Mouse (Mus musculus): ENCODE measurements around the gene Frmpd2. TPM values are rescaled to one million over a fixed set of nuclear protein-coding genes. Genes with fewer than 3 reads are reported as not detected.

Gene Frmpd2
- polyA plus RNA-seq, 1 experiment = 0.36 TPM

- no peaks in the 10 kb centered on the region for H3K4me1 ChIP-seq (ENCODE audit: control insufficient read depth, insufficient read depth, low read length)
- H3K4me3 ChIP-seq (replicated peaks; ENCODE audit: insufficient read depth, low read depth, low read length) = no peak overlapping the region
- WGBS = 30% methylated on average over 15 of the region's 15 CpGs
- DNase-seq = no peak
- no peaks in the 10 kb centered on the region for H3K27me3 ChIP-seq (ENCODE audit: control insufficient read depth, insufficient read depth, low read length)
- H3K27ac ChIP-seq (ENCODE audit: insufficient read depth, low read length) = no peak overlapping the region
- TF ChIP-seq POLR2A (IDR thresholded peaks at IDR 0.05; ENCODE audit: borderline replicate concordance, insufficient read depth, low read length) (no peak), CTCF (IDR thresholded peaks at IDR 0.05; ENCODE audit: borderline replicate concordance, insufficient read depth, low read depth, low read length) (no peak)
Measured at GRCm38 (mm10) chr14:33487805-33488550, 16.5 kb downstream of the Frmpd2 start.

GRCm38 (mm10) chr14:33495226-33495625 is 23.7 kb downstream of the Frmpd2 start:
- no peak overlapping the region for H3K4me3 ChIP-seq (replicated peaks; ENCODE audit: insufficient read depth, low read depth, low read length)
- no peak for TF ChIP-seq CTCF (IDR thresholded peaks at IDR 0.05; ENCODE audit: borderline replicate concordance, insufficient read depth, low read depth, low read length)
- TF ChIP-seq POLR2A (IDR thresholded peaks at IDR 0.05; ENCODE audit: borderline replicate concordance, insufficient read depth, low read length) = no peak
- H3K27me3 ChIP-seq (ENCODE audit: control insufficient read depth, insufficient read depth, low read length) = no peaks in the 10 kb centered on the region
- no peak overlapping the region for H3K27ac ChIP-seq (ENCODE audit: insufficient read depth, low read length)
- WGBS = 86% methylated on average over 4 of the region's 4 CpGs
- H3K4me1 ChIP-seq (ENCODE audit: control insufficient read depth, insufficient read depth, low read length) = no peaks in the 10 kb centered on the region
- DNase-seq = no peak

GRCm38 (mm10) chr14:33497418-33497817 is 25.9 kb downstream of the Frmpd2 start:
- no peak for DNase-seq
- TF ChIP-seq CTCF (IDR thresholded peaks at IDR 0.05; ENCODE audit: borderline replicate concordance, insufficient read depth, low read depth, low read length) (no peak), POLR2A (IDR thresholded peaks at IDR 0.05; ENCODE audit: borderline replicate concordance, insufficient read depth, low read length) (no peak)

GRCm38 (mm10) chr14:33498849-33499248 is 27.4 kb downstream of the Frmpd2 start:
- 80% methylated on average over 3 of the region's 3 CpGs for WGBS
- Histone ChIP-seq H3K4me1 (ENCODE audit: control insufficient read depth, insufficient read depth, low read length) (no peaks in the 10 kb centered on the region; the same call in 1 of the 2 replicates), H3K27me3 (ENCODE audit: control insufficient read depth, insufficient read depth, low read length) (no peaks in the 10 kb centered on the region), H3K27ac (ENCODE audit: insufficient read depth, low read length) (no peak overlapping the region), H3K4me3 (replicated peaks; ENCODE audit: insufficient read depth, low read depth, low read length) (no peak overlapping the region)
- no peak for TF ChIP-seq CTCF (IDR thresholded peaks at IDR 0.05; ENCODE audit: borderline replicate concordance, insufficient read depth, low read depth, low read length)
- TF ChIP-seq POLR2A (IDR thresholded peaks at IDR 0.05; ENCODE audit: borderline replicate concordance, insufficient read depth, low read length) = no peak
- no peak for DNase-seq

More at GRCm38 (mm10) chr14:33497418-33497817, 25.9 kb downstream of the Frmpd2 start:
- H3K27me3 ChIP-seq (ENCODE audit: control insufficient read depth, insufficient read depth, low read length) = no peaks in the 10 kb centered on the region
- H3K27ac ChIP-seq (ENCODE audit: insufficient read depth, low read length) = no peak overlapping the region
- 52% methylated on average over 5 of the region's 5 CpGs for WGBS
- no peak overlapping the region for H3K4me3 ChIP-seq (replicated peaks; ENCODE audit: insufficient read depth, low read depth, low read length)
- H3K4me1 ChIP-seq (ENCODE audit: control insufficient read depth, insufficient read depth, low read length) = no peaks in the 10 kb centered on the region; the same call in 1 of the 2 replicates

GRCm38 (mm10) chr14:33500631-33501030 is 29.1 kb downstream of the Frmpd2 start:
- TF ChIP-seq CTCF (IDR thresholded peaks at IDR 0.05; ENCODE audit: borderline replicate concordance, insufficient read depth, low read depth, low read length) = no peak
- TF ChIP-seq POLR2A (IDR thresholded peaks at IDR 0.05; ENCODE audit: borderline replicate concordance, insufficient read depth, low read length) = no peak
- H3K4me3 ChIP-seq (replicated peaks; ENCODE audit: insufficient read depth, low read depth, low read length) = no peak overlapping the region
- no peaks in the 10 kb centered on the region; the same call in 1 of the 2 replicates for H3K4me1 ChIP-seq (ENCODE audit: control insufficient read depth, insufficient read depth, low read length)
- H3K27ac ChIP-seq (ENCODE audit: insufficient read depth, low read length) = no peak overlapping the region
- no peak for DNase-seq
- 33% methylated on average over 10 of the region's 10 CpGs for WGBS
- H3K27me3 ChIP-seq (ENCODE audit: control insufficient read depth, insufficient read depth, low read length) = no peaks in the 10 kb centered on the region

GRCm38 (mm10) chr14:33503311-33503710 is 31.8 kb downstream of the Frmpd2 start:
- no peaks in the 10 kb centered on the region; the same call in 1 of the 2 replicates for H3K4me1 ChIP-seq (ENCODE audit: control insufficient read depth, insufficient read depth, low read length)
- no peak overlapping the region for H3K27ac ChIP-seq (ENCODE audit: insufficient read depth, low read length)
- no peaks in the 10 kb centered on the region for H3K27me3 ChIP-seq (ENCODE audit: control insufficient read depth, insufficient read depth, low read length)
- 81% methylated on average over 9 of the region's 9 CpGs for WGBS
- DNase-seq = no peak
- H3K4me3 ChIP-seq (replicated peaks; ENCODE audit: insufficient read depth, low read depth, low read length) = no peak overlapping the region
- TF ChIP-seq POLR2A (IDR thresholded peaks at IDR 0.05; ENCODE audit: borderline replicate concordance, insufficient read depth, low read length) (no peak), CTCF (IDR thresholded peaks at IDR 0.05; ENCODE audit: borderline replicate concordance, insufficient read depth, low read depth, low read length) (no peak)

- DNase-seq = peak in 1 of 2 experiments; percentile 11
- TF ChIP-seq POLR2A (IDR thresholded peaks at IDR 0.05; ENCODE audit: borderline replicate concordance, insufficient read depth, low read length) (no peak), CTCF (IDR thresholded peaks at IDR 0.05; ENCODE audit: borderline replicate concordance, insufficient read depth, low read depth, low read length) (no peak)
- Histone ChIP-seq H3K27me3 (ENCODE audit: control insufficient read depth, insufficient read depth, low read length) (no peaks in the 10 kb centered on the region; the same call in 1 of the 2 replicates), H3K27ac (ENCODE audit: insufficient read depth, low read length) (no peak overlapping the region), H3K4me3 (replicated peaks; ENCODE audit: insufficient read depth, low read depth, low read length) (no peak overlapping the region), H3K4me1 (ENCODE audit: control insufficient read depth, insufficient read depth, low read length) (no peaks in the 10 kb centered on the region)
- 39% methylated on average over 4 of the region's 4 CpGs for WGBS
Measured at GRCm38 (mm10) chr14:33506696-33507095, 35.2 kb downstream of the Frmpd2 start.

- TF ChIP-seq CTCF (IDR thresholded peaks at IDR 0.05; ENCODE audit: borderline replicate concordance, insufficient read depth, low read depth, low read length) (no peak), POLR2A (IDR thresholded peaks at IDR 0.05; ENCODE audit: borderline replicate concordance, insufficient read depth, low read length) (no peak)
- no peaks in the 10 kb centered on the region; the same call in 1 of the 2 replicates for H3K27me3 ChIP-seq (ENCODE audit: control insufficient read depth, insufficient read depth, low read length)
- no peaks in the 10 kb centered on the region for H3K4me1 ChIP-seq (ENCODE audit: control insufficient read depth, insufficient read depth, low read length)
- no peak overlapping the region for H3K4me3 ChIP-seq (replicated peaks; ENCODE audit: insufficient read depth, low read depth, low read length)
- WGBS = 90% methylated on average over 1 of the region's 1 CpGs
- H3K27ac ChIP-seq (ENCODE audit: insufficient read depth, low read length) = no peak overlapping the region
- DNase-seq = no peak
Measured at GRCm38 (mm10) chr14:33508660-33509059, 37.2 kb downstream of the Frmpd2 start.

Data from cerebellum, adult 2 months (tissue).